Mouse (Mus musculus): ENCODE results near the gene Cox15. TPM values are rescaled to one million over a fixed set of nuclear protein-coding genes. Genes with fewer than 3 reads are reported as not detected.

The Cox15 gene
- total RNA-seq, 2 experiments from 2014 or later, result 1.9 to 5.2 TPM

DNA sequence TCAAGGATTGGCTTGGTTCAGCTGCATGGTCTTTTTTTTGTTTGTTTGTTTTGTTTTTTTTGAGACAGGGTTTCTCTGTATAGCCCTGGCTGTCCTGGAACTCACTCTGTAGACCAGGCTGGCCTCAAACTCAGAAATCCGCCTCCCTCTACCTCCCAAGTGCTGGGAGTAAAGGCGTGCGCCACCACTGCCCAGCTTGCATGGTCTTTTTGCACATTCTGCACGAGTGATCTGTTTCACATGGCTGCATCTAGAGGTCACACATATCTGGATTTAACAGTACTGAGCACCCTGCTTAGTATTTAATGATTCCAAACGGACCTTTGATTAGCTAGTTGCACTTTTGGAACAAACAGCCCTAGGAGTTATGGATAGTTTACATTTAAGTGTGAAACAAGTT, 40.8 kb downstream of the Cox15 start:
- ATAC-seq (replicated peaks; ENCODE audit: low FRiP score, poor library complexity, severe bottlenecking), result no peak

DNA sequence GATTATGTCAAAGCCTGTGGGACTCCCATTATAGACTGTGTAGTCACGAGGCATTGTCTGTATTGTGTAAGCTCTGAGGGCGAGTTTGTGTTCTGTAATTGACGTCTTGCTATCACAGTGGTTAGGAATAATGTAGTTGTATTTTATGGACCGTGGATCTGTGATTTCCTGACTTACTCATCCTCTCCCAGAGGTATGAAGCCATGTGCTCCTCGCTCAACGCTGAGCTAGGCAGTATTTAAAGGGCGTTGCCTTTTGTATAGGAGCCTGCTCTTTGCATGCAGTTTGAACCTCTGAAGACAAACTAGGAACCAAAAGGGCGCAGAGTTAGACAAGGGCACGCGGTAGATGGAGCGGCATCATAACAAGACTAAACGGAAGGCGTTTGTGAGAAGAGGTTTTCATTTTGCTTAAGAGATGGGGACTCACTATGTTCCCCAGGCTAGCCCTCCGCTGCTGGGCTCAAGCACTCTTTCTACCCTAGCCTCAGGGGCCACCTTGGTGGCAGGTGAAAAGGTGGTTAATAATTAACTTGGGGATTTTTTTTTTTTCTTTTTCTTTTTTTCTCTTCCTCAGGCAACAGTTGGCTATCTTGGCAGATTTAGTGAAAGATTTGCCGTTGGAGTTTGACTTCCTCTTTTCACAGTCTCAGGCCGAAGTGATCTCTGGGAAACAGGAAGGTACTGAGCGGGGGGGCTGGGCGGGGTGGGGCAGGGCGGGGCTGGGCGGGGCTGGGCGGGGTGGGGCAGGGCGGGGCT, 41.5 kb downstream of the Cox15 start:
- no peak for ATAC-seq (replicated peaks; ENCODE audit: low FRiP score, poor library complexity, severe bottlenecking)

DNA sequence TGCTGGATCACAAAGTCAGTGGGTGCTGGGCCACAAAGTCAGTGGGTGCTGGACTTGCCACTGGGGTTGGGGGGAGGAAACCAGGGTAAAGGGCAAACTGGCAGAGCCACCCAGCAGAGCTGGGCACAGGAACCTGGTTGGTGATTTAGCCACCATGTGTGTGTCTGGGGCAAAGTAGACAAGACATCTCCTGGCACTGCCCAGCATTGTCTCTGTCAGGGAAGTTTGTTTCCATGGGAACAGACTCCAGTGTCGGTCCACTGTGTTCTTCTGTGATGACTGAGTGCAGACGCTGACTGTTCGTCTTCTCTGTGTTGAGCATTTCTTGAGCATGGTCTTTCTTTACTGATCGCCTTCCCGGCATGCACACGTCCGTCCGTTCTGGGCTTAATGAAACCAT, 43.5 kb downstream of the Cox15 start:
- ATAC-seq (replicated peaks; ENCODE audit: low FRiP score, poor library complexity, severe bottlenecking), result no peak

DNA sequence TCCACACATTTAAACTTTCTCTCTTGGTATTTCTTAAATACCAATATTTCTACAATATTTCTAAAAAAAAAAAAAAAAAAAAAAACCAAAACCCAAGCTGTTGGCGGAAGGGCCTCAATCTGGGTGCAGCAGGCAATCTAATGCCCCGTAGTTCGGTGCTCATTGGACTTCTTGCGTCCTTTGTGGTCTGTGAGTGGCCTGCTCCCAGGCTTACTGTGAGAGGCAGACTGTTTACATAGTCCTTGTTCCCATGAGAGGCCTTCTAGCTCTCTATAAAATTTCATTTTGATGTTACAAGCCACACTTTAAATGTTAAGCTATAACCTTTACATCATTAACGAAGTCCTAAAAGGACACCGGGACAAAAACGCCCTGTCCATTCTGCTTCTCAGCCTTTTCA, 44.6 kb downstream of the Cox15 start:
- ATAC-seq (replicated peaks; ENCODE audit: low FRiP score, poor library complexity, severe bottlenecking), result no peak

GRCm38 (mm10) chr19:43704787-43705497, 47.9 kb downstream of the Cox15 start:
- ATAC-seq (replicated peaks; ENCODE audit: low FRiP score, poor library complexity, severe bottlenecking), result no peak

- ATAC-seq (replicated peaks; ENCODE audit: low FRiP score, poor library complexity, severe bottlenecking), result no peak
Measured at GRCm38 (mm10) chr19:43704211-43704610, 48.6 kb downstream of the Cox15 start.

GRCm38 (mm10) chr19:43699763-43700155, 53.0 kb downstream of the Cox15 start:
- no peak for ATAC-seq (replicated peaks; ENCODE audit: low FRiP score, poor library complexity, severe bottlenecking)

- no peak for ATAC-seq (replicated peaks; ENCODE audit: low FRiP score, poor library complexity, severe bottlenecking)
Measured at GRCm38 (mm10) chr19:43699021-43699762, 53.6 kb downstream of the Cox15 start.

GRCm38 (mm10) chr19:43697666-43698370, 55.0 kb downstream of the Cox15 start:
- ATAC-seq (replicated peaks; ENCODE audit: low FRiP score, poor library complexity, severe bottlenecking), result no peak

GRCm38 (mm10) chr19:43695514-43695964, 57.3 kb downstream of the Cox15 start:
- ATAC-seq (replicated peaks; ENCODE audit: low FRiP score, poor library complexity, severe bottlenecking), result no peak

GRCm38 (mm10) chr19:43692815-43693214, 60.0 kb downstream of the Cox15 start:
- ATAC-seq (replicated peaks; ENCODE audit: low FRiP score, poor library complexity, severe bottlenecking), result no peak

DNA sequence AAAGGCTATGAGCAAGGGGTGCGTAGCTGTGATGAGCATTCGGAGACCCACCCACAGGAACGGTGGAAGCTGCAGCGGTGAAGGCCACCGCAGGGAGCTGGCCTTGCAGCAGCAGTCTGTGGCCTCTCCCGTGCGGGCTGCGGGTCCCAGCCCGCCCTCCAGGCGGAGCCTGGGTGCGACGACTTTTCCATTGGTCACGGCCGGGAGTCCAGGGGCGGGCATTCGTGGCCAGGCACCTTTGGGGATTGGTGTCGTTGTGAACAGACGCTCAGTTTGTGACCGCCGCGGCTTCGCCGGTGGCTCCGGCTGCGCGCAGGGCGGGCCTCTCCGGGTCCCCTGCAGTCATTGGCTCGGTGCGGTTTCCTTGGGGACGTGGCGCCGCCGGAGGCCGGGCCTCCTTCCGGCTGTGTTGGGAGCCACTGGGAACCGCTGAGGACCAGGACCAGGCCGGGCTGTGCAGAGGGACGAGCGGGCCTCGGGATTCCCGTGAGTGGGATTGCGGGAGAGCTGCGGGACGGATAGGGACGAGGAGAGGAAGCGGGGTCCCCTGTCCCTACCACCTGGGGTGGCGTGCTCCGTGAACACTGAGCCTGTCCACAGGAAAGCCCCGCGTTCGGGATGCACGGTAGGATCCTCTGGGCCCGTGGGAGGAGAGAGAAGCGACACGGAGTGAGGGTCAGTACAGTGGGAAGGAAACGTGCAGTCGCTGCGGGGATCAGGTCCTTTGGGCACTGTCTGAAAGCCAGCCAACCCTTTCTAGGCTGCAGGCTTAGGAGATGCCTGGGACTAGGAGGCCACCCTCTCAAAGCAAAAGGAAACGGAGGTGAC, 63.2 kb downstream of the Cox15 start, which contains the start of gene Entpd7:
Entpd7 (plus strand) TSS at position 254 of the 828 bp plus-strand sequence.
- peak; percentile 99 for ATAC-seq (replicated peaks; ENCODE audit: low FRiP score, poor library complexity, severe bottlenecking)

Other genes with a start within 250 kb of the Cox15 start
- gene Got1, start 228.4 kb downstream of the Cox15 start, total RNA-seq (2015; ENCODE audit: low replicate concordance), result 4.6 and 6.5 TPM in 2 replicates
- 7.2 and 8.2 TPM in 2 replicates for gene Got1, start 228.4 kb downstream of the Cox15 start, total RNA-seq (2017; ENCODE audit: low replicate concordance)
- gene Nkx2-3, start 140.7 kb downstream of the Cox15 start, total RNA-seq (2015; ENCODE audit: low replicate concordance), result 1.7 TPM in 1 of 2 replicates, not detected in the other
- not detected in 2 replicates for gene Nkx2-3, start 140.7 kb downstream of the Cox15 start, total RNA-seq (2017; ENCODE audit: low replicate concordance)
- gene Slc25a28, start 78.1 kb downstream of the Cox15 start, total RNA-seq (2015; ENCODE audit: low replicate concordance), result 3.8 and 12.1 TPM in 2 replicates
- 9.7 and 10.9 TPM in 2 replicates for gene Slc25a28, start 78.1 kb downstream of the Cox15 start, total RNA-seq (2017; ENCODE audit: low replicate concordance)
- 3.8 and 4.4 TPM in 2 replicates for gene Entpd7, start 63.3 kb downstream of the Cox15 start, total RNA-seq (2015; ENCODE audit: low replicate concordance)
- 1.1 TPM in 2 replicates for gene Entpd7, start 63.3 kb downstream of the Cox15 start, total RNA-seq (2017; ENCODE audit: low replicate concordance)
- 11.1 and 23.2 TPM in 2 replicates for gene Cutc, start within 50 bp of the Cox15 start, total RNA-seq (2015; ENCODE audit: low replicate concordance)
- gene Cutc, start within 50 bp of the Cox15 start, total RNA-seq (2017; ENCODE audit: low replicate concordance), result 2.8 and 6.1 TPM in 2 replicates
- gene Abcc2, start 29.2 kb upstream of the Cox15 start, total RNA-seq (2015; ENCODE audit: low replicate concordance), result 0.38 TPM in 1 of 2 replicates, not detected in the other
- 1.4 and 3.8 TPM in 2 replicates for gene Abcc2, start 29.2 kb upstream of the Cox15 start, total RNA-seq (2017; ENCODE audit: low replicate concordance)
- 1.3 and 3.7 TPM in 2 replicates for gene Dnmbp, start 187.2 kb upstream of the Cox15 start, total RNA-seq (2015; ENCODE audit: low replicate concordance)
- 1.4 and 2.0 TPM in 2 replicates for gene Dnmbp, start 187.2 kb upstream of the Cox15 start, total RNA-seq (2017; ENCODE audit: low replicate concordance)
- gene Cpn1, start 233.6 kb upstream of the Cox15 start, total RNA-seq (2015; ENCODE audit: low replicate concordance), result not detected in 2 replicates
- not detected in 2 replicates for gene Cpn1, start 233.6 kb upstream of the Cox15 start, total RNA-seq (2017; ENCODE audit: low replicate concordance)

All from erythroblast, adult 5-6 weeks (primary cell).